10 mouse cellular contexts compared by ENCODE assay signal in the genomic region with DNA sequence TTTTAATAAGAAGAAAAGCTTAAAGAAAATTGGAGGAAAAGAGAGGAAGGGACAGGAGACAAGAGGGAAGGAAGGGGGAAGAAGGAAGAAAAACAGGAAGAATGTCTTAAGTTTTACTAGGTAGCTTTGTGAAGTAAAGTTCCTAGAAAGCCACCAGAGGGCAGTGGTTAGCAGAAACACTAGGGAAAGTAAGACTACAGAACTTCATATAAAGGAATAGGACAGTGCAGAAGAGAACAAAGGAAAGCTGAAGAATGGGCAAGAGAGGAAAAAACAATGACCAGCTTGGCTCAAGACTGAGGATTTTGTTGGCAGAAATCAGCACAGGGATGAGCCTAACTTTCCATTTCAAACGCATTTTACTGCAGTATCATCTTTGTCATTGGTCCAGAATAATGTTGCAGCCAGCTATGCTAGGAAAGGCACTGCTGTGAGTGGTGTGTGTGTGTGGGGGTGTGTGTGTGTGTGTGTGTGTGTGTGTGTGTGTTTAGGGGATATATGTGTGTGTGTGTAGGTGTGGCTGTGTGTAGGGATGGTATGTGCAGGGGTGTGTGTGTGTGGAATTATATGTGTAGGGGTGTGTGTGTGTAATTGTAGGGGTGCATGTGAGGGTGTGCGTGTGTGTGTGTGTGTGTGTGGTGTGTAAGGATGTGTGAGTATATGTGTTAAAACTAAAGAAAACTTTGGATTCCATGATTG. TPM values are rescaled to one million over a fixed set of nuclear protein-coding genes. Genes with fewer than 3 reads are reported as not detected.
DNase-seq lines count a peak whose midpoint lies in the region; ATAC-seq lines count a peak whose summit lies in the region.
"Had no signal": no experiment of that assay in that cellular context is flagged by ENCODE, and none has a peak within 500 bp of the region (broad histone marks: within the 10 kb centered on the region; RNA-seq: fewer than 3 reads in every experiment).

No protein-coding gene starts in this region.

- no peak for ATAC-seq in liver, embryonic 11.5 days (replicated peaks; ENCODE audit: low FRiP score)
- ATAC-seq in common myeloid progenitor, adult 5-6 weeks (replicated peaks; ENCODE audit: low read depth, poor library complexity, severe bottlenecking) = peak; percentile 80
- peak; percentile 65; the same call in 1 of the 2 replicates for ATAC-seq in hindbrain, embryonic 15.5 days (ENCODE audit: low FRiP score, low read depth)
- ATAC-seq in megakaryocyte, adult 5-6 weeks (ENCODE audit: poor library complexity, severe bottlenecking) = peak; percentile 93

- WGBS in liver, embryonic 11.5 days = 79% methylated on average over 2 of the region's 2 CpGs
- WGBS in hindbrain, embryonic 15.5 days = 72% methylated on average over 2 of the region's 2 CpGs

- H3K9me3 ChIP-seq in liver, embryonic 11.5 days (ENCODE audit: control insufficient read depth, low read length) = no peaks in the 10 kb centered on the region
- no peaks in the 10 kb centered on the region for H3K9me3 ChIP-seq in hindbrain, embryonic 15.5 days

- H3K27me3 ChIP-seq in liver, embryonic 11.5 days (replicated peaks; ENCODE audit: control insufficient read depth, insufficient read depth, low read length) = no peaks in the 10 kb centered on the region
- no peaks in the 10 kb centered on the region for H3K27me3 ChIP-seq in hindbrain, embryonic 15.5 days

- no peak overlapping the region for H3K27ac ChIP-seq in liver, embryonic 11.5 days (ENCODE audit: low read depth, low read length)
- no peak overlapping the region for H3K27ac ChIP-seq in hindbrain, embryonic 15.5 days (replicated peaks)
- H3K27ac ChIP-seq: macrophage had no signal

- H3K4me2 ChIP-seq in liver, embryonic 11.5 days = no peak overlapping the region
- no peak overlapping the region for H3K4me2 ChIP-seq in hindbrain, embryonic 15.5 days

- H3K4me1 ChIP-seq in liver, embryonic 11.5 days (replicated peaks; ENCODE audit: control insufficient read depth, insufficient read depth, low read length) = no peaks in the 10 kb centered on the region
- H3K4me1 ChIP-seq in hindbrain, embryonic 15.5 days (replicated peaks) = no peaks in the 10 kb centered on the region

- peak; percentile 29 for DNase-seq in adrenal gland, postnatal 14 days
- no peak for DNase-seq in adrenal gland, postnatal 4 days (ENCODE audit: low spot score in 2 of 2)
- DNase-seq in liver = peak; percentile 12
- no peak for DNase-seq in liver, embryonic 11.5 days (ENCODE audit: low spot score)
- peak; percentile 11 for DNase-seq in thymus, postnatal 25 days

- no peak overlapping the region for H3K4me3 ChIP-seq in liver, embryonic 11.5 days (ENCODE audit: low read depth, low read length)
- no peak overlapping the region for H3K4me3 ChIP-seq in hindbrain, embryonic 15.5 days

- H3K36me3 ChIP-seq in liver, embryonic 11.5 days (ENCODE audit: control insufficient read depth, insufficient read depth, low read length) = no peaks in the 10 kb centered on the region
- H3K36me3 ChIP-seq in hindbrain, embryonic 15.5 days = no peaks in the 10 kb centered on the region

- H3K9ac ChIP-seq in liver, embryonic 11.5 days (ENCODE audit: low read depth, low read length) = no peak overlapping the region
- no peak overlapping the region for H3K9ac ChIP-seq in hindbrain, embryonic 15.5 days

RNA-seq across cellular contexts. Expression of a gene that starts 25.2 kb away (rescaled TPM):
- total RNA-seq in adrenal gland, postnatal 14 days (2021) = 0.85 and 1.3 TPM in 2 replicates
- total RNA-seq in adrenal gland, postnatal 4 days (2021) = 1 to 10 TPM; 2.2 to 2.6 TPM
- polyA plus RNA-seq in liver, embryonic 11.5 days (2014; fragmentation: Nextera tagmentation; extraction: Ambion mirVana) = 0.06 and 0.12 TPM in 2 replicates
- 0.39 and 0.91 TPM in 2 replicates for total RNA-seq in common myeloid progenitor, adult 5-6 weeks (2017)
- polyA plus RNA-seq in hindbrain, embryonic 15.5 days (2015; fragmentation: Nextera tagmentation; extraction: Ambion mirVana) = 3.2 and 5.2 TPM in 2 replicates
- total RNA-seq in megakaryocyte, adult 5-6 weeks (2015) = 0.13 and 0.18 TPM in 2 replicates
- 0.18 TPM in 1 of 2 replicates, not detected in the other for total RNA-seq in megakaryocyte, adult 5-6 weeks (2017)

RNA-seq across cellular contexts. Expression of a gene that starts 31.9 kb away (rescaled TPM):
- not detected in 2 replicates for total RNA-seq in adrenal gland, postnatal 14 days (2021)
- not detected for total RNA-seq in adrenal gland, postnatal 4 days (2021)
- polyA plus RNA-seq in liver, embryonic 11.5 days (2014; fragmentation: Nextera tagmentation; extraction: Ambion mirVana) = not detected in 2 replicates
- total RNA-seq in common myeloid progenitor, adult 5-6 weeks (2017) = not detected in 2 replicates
- not detected in 2 replicates for polyA plus RNA-seq in hindbrain, embryonic 15.5 days (2015; fragmentation: Nextera tagmentation; extraction: Ambion mirVana)
- total RNA-seq in megakaryocyte, adult 5-6 weeks (2015) = not detected in 2 replicates
- total RNA-seq in megakaryocyte, adult 5-6 weeks (2017) = not detected in 2 replicates
- polyA plus RNA-seq: C2C12, macrophage had no signal

Comparison
In these comparisons a context has a peak if more than half of its experiments do, and no peak if none do; other contexts are left out.
1. DNase-seq: peak in adrenal gland, postnatal 14 days (single experiment), liver (single experiment) and thymus, postnatal 25 days (single experiment); none in adrenal gland, postnatal 4 days (0 of 2) and liver, embryonic 11.5 days (single experiment).